Mouse (Mus musculus): ENCODE data around the gene Dpm3. TPM values are rescaled to one million over a fixed set of nuclear protein-coding genes. Genes with fewer than 3 reads are reported as not detected.

The Dpm3 gene
- polyA plus RNA-seq, 1 experiment from 2014 or later, result 182 TPM

DNA sequence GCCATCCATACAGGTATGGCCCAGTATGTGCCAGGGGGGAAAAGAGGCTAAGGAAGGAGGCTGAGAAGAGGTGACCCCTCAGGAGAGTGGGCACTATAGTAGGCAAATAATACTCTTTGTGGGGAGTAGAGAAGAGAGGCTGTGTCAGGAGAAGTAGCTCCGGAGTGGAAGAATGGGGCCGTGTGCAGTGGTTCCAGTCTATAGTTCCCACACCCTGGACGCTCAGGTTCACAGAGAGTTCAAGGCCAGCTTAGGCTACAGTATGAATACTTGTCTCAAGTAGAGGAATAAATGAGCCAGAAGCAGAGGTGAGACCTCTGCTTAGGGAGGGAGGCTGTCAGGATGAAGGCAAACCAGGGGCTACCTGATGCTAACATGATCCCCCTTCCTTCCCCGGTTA lies 29.9 kb upstream of the Dpm3 start:
- Histone ChIP-seq H3K27me3 (ENCODE audit: insufficient read depth, low read length) (no peaks in the 10 kb centered on the region), H3K9me3 (replicated peaks; ENCODE audit: low read length) (no peaks in the 10 kb centered on the region), H3K36me3 (ENCODE audit: insufficient read depth, low read length) (no peaks in the 10 kb centered on the region), H3K27ac (peak overlapping the region; percentile 85), H3K4me1 (replicated peaks; ENCODE audit: insufficient read depth, low read length) (peaks cover 27% of the 10 kb centered on the region), H3K4me2 (ENCODE audit: low read length) (peak overlapping the region; percentile 69), H3K9ac (ENCODE audit: low read depth, low read length) (peak overlapping the region; percentile 31; the same call in 1 of the 2 replicates), H3K4me3 (replicated peaks; ENCODE audit: low read depth, low read length) (peak overlapping the region; percentile 33)
- DNase-seq (ENCODE audit: low spot score) (no peak), ATAC-seq (replicated peaks; ENCODE audit: low FRiP score, low read depth) (no peak)
- WGBS, result 39% methylated on average over 4 of the region's 4 CpGs
- TF ChIP-seq CTCF (IDR thresholded peaks at IDR 0.05; ENCODE audit: low read depth), result no peak

DNA sequence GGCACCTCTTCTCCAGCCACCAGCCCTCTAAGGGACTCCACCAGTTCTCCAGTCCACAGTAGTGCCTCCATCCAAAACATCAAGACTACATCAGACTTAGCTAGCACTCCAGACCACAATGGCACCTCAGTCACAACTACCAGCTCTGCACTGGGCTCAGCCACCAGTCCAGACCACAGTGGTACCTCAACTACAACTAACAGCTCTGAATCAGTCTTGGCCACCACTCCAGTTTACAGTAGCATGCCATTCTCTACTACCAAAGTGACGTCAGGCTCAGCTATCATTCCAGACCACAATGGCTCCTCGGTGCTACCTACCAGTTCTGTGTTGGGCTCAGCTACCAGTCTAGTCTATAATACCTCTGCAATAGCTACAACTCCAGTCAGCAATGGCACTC lies 28.6 kb upstream of the Dpm3 start:
- no peak overlapping the region for H3K9ac ChIP-seq (ENCODE audit: low read depth, low read length)

DNA sequence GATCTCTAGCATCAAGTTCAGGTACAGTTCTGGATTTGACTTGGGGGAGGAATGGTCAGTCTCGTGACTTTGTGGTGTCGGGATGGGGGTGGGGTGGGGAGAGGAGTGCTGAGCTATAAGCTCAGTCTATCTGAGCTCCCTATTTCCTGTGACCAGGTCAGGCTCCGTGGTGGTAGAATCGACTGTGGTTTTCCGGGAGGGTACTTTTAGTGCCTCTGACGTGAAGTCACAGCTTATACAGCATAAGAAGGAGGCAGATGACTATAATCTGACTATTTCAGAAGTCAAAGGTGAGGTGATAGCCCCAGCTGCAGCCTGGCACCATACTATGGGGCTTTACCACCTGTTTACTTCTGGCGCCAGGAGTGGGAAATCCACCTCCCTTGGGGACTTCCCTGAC lies 27.8 kb upstream of the Dpm3 start:
- 57% methylated on average over 7 of the region's 7 CpGs for WGBS
- DNase-seq (ENCODE audit: low spot score) (no peak), ATAC-seq (replicated peaks; ENCODE audit: low FRiP score, low read depth) (no peak)
- TF ChIP-seq CTCF (IDR thresholded peaks at IDR 0.05; ENCODE audit: low read depth), result no peak
- no peaks in the 10 kb centered on the region for H3K9me3 ChIP-seq (replicated peaks; ENCODE audit: low read length)
- no peak overlapping the region for H3K9ac ChIP-seq (ENCODE audit: low read depth, low read length)
- H3K27me3 ChIP-seq (ENCODE audit: insufficient read depth, low read length), result no peaks in the 10 kb centered on the region
- H3K4me3 ChIP-seq (replicated peaks; ENCODE audit: low read depth, low read length), result 0 out of 2 replicates have a peak overlapping the region, but pooled peaks have one; percentile 4
- H3K27ac ChIP-seq, result no peak overlapping the region
- H3K4me1 ChIP-seq (replicated peaks; ENCODE audit: insufficient read depth, low read length), result peaks cover 23% of the 10 kb centered on the region
- peak overlapping the region; percentile 69 for H3K4me2 ChIP-seq (ENCODE audit: low read length)
- no peaks in the 10 kb centered on the region for H3K36me3 ChIP-seq (ENCODE audit: insufficient read depth, low read length)

More for the DNA sequence above, 28.6 kb upstream of the Dpm3 start:
- ATAC-seq (replicated peaks; ENCODE audit: low FRiP score, low read depth) (no peak), DNase-seq (ENCODE audit: low spot score) (no peak)
- Histone ChIP-seq H3K4me1 (replicated peaks; ENCODE audit: insufficient read depth, low read length) (peaks cover 27% of the 10 kb centered on the region), H3K4me2 (ENCODE audit: low read length) (peak overlapping the region; percentile 69), H3K4me3 (replicated peaks; ENCODE audit: low read depth, low read length) (no peak overlapping the region), H3K36me3 (ENCODE audit: insufficient read depth, low read length) (no peaks in the 10 kb centered on the region), H3K27me3 (ENCODE audit: insufficient read depth, low read length) (no peaks in the 10 kb centered on the region), H3K27ac (no peak overlapping the region), H3K9me3 (replicated peaks; ENCODE audit: low read length) (no peaks in the 10 kb centered on the region)
- 91% methylated on average over 2 of the region's 2 CpGs for WGBS
- no peak for TF ChIP-seq CTCF (IDR thresholded peaks at IDR 0.05; ENCODE audit: low read depth)

DNA sequence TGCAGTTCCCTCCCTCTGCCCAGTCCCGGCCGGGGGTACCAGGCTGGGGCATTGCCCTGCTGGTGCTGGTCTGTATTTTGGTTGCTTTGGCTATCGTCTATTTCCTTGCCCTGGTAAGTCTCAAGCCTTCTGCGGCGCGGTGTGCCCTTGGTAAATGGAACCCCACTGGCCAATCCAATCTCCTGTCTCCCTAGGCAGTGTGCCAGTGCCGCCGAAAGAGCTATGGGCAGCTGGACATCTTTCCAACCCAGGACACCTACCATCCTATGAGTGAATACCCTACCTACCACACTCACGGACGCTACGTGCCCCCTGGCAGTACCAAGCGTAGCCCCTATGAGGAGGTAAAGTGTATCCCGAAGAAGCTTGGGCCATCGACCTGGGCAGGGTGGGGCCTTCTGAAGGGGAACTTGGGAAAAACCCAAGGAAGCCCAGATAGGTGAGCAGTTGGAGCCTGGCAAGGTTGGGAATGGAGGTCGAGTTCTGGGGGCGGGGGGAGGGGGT lies 27.3 kb upstream of the Dpm3 start:
- TF ChIP-seq CTCF (IDR thresholded peaks at IDR 0.05; ENCODE audit: low read depth), result no peak
- no peak for DNase-seq (ENCODE audit: low spot score)
- peaks cover 18% of the 10 kb centered on the region for H3K4me1 ChIP-seq (replicated peaks; ENCODE audit: insufficient read depth, low read length)
- ATAC-seq (replicated peaks; ENCODE audit: low FRiP score, low read depth), result no peak
- no peaks in the 10 kb centered on the region for H3K27me3 ChIP-seq (ENCODE audit: insufficient read depth, low read length)
- 73% methylated on average over 16 of the region's 16 CpGs for WGBS
- H3K4me2 ChIP-seq (ENCODE audit: low read length), result peak overlapping the region; percentile 69
- no peak overlapping the region for H3K27ac ChIP-seq
- H3K9ac ChIP-seq (ENCODE audit: low read depth, low read length), result no peak overlapping the region
- 0 out of 2 replicates have a peak overlapping the region, but pooled peaks have one; percentile 4 for H3K4me3 ChIP-seq (replicated peaks; ENCODE audit: low read depth, low read length)
- no peaks in the 10 kb centered on the region for H3K9me3 ChIP-seq (replicated peaks; ENCODE audit: low read length)
- H3K36me3 ChIP-seq (ENCODE audit: insufficient read depth, low read length), result no peaks in the 10 kb centered on the region

DNA sequence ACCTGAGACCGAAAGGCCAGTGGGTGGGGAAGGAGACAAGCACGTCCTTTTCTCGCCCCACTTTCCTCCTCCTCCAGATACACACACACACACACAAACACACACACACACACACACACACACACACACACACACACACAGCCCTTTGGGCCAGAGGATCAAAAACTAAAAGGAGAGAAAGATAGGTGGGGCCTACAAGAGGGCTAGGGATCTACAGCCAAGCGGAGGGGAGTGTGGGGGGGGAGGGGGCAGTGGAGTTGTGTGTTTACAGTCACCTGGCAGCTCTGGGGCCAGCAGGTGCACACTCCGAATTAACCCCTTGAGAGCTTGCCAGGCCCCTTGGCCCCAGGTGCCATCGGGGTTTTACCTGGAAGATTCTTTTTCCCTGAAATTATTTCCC lies 26.5 kb upstream of the Dpm3 start:
- no peaks in the 10 kb centered on the region for H3K36me3 ChIP-seq (ENCODE audit: insufficient read depth, low read length)
- no peaks in the 10 kb centered on the region for H3K27me3 ChIP-seq (ENCODE audit: insufficient read depth, low read length)
- H3K27ac ChIP-seq, result peak overlapping the region; percentile 77; the same call in 1 of the 2 replicates
- ATAC-seq (replicated peaks; ENCODE audit: low FRiP score, low read depth) (no peak), DNase-seq (ENCODE audit: low spot score) (no peak)
- no peak overlapping the region for H3K4me3 ChIP-seq (replicated peaks; ENCODE audit: low read depth, low read length)
- WGBS, result 61% methylated on average over 6 of the region's 6 CpGs
- peak overlapping the region; percentile 69; the same call in 1 of the 2 replicates for H3K4me2 ChIP-seq (ENCODE audit: low read length)
- TF ChIP-seq CTCF (IDR thresholded peaks at IDR 0.05; ENCODE audit: low read depth), result no peak
- peaks cover 13% of the 10 kb centered on the region; the same call in 1 of the 2 replicates for H3K4me1 ChIP-seq (replicated peaks; ENCODE audit: insufficient read depth, low read length)
- H3K9me3 ChIP-seq (replicated peaks; ENCODE audit: low read length), result no peaks in the 10 kb centered on the region
- no peak overlapping the region for H3K9ac ChIP-seq (ENCODE audit: low read depth, low read length)

DNA sequence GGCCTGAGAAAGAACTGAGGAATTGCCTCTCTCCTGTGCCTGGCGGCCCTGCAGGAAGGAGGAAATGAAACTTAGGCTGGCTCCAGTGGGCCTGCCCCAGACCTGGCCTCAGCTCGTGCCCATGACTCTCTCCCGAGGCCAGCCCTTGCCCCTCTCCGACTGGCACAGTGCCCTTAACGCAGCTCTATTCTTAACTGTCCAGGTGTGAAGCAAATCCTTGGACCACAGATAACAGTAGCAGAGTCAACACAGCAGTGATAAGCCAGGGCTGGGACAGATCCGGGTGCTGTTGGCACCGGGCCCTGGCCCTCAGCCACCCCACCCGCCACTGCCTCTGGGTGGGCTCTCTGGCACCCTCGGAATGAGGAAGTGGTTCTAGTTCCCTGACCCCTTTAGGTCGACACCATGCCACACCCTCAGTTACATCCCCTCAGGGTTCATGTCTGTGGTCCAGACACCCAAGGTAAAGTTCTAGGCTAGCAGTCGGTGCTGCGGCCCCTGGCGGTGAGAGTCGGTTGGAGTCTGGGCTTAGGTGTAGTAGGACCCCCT lies 25.5 kb upstream of the Dpm3 start:
- Histone ChIP-seq H3K27ac (peak overlapping the region; percentile 77), H3K27me3 (ENCODE audit: insufficient read depth, low read length) (no peaks in the 10 kb centered on the region), H3K4me3 (replicated peaks; ENCODE audit: low read depth, low read length) (no peak overlapping the region), H3K4me2 (ENCODE audit: low read length) (no peak overlapping the region), H3K9ac (ENCODE audit: low read depth, low read length) (0 out of 2 replicates have a peak overlapping the region, but pooled peaks have one; percentile 31), H3K36me3 (ENCODE audit: insufficient read depth, low read length) (no peaks in the 10 kb centered on the region), H3K9me3 (replicated peaks; ENCODE audit: low read length) (no peaks in the 10 kb centered on the region), H3K4me1 (replicated peaks; ENCODE audit: insufficient read depth, low read length) (peaks cover 12% of the 10 kb centered on the region; the same call in 1 of the 2 replicates)
- 60% methylated on average over 14 of the region's 14 CpGs for WGBS
- peak; percentile 35; the same call in 1 of the 2 replicates for TF ChIP-seq CTCF (IDR thresholded peaks at IDR 0.05; ENCODE audit: low read depth)
- ATAC-seq (replicated peaks; ENCODE audit: low FRiP score, low read depth) (peak; percentile 44), DNase-seq (ENCODE audit: low spot score) (peak; percentile 11)
